Mouse (Mus musculus): Measurements from ENCODE around the gene Cgref1. TPM values are rescaled to one million over a fixed set of nuclear protein-coding genes. Genes with fewer than 3 reads are reported as not detected.

Cgref1 gene
- polyA plus RNA-seq, 1 experiment from 2014 or later = 67.0 TPM

DNA sequence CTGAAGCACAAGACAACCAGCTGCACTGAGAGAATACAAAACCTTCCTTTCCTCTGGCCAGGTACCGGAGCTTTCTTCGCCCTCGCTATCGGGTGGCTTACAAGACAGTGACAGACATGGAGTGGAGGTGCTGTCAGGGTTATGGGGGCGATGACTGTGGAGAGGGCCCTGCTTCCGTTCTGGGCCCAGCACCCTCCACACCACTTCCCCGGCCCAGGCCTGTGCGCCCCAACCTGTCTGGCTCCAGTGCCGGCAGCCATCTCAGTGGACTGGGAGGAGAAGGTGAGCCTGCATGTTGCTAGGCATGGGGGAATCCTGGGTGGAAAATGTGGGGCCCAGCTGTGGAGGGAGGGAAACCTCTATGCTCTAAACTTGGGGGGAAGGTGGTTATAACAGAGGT is 29.9 kb downstream of the Cgref1 start:
- H3K9ac ChIP-seq (ENCODE audit: low read depth, low read length) = peak overlapping the region; percentile 81
- H3K36me3 ChIP-seq (ENCODE audit: control insufficient read depth, insufficient read depth, low read length) = no peaks in the 10 kb centered on the region; the same call in 1 of the 2 replicates
- H3K4me3 ChIP-seq (ENCODE audit: low read length) = peak overlapping the region; percentile 62
- peak; percentile 4 for ATAC-seq
- H3K4me2 ChIP-seq (ENCODE audit: low read depth, low read length) = peak overlapping the region; percentile 77
- H3K27ac ChIP-seq (ENCODE audit: low read length) = peak overlapping the region; percentile 93
- H3K9me3 ChIP-seq (ENCODE audit: control insufficient read depth, low read length) = no peaks in the 10 kb centered on the region
- no peaks in the 10 kb centered on the region for H3K27me3 ChIP-seq (replicated peaks; ENCODE audit: control insufficient read depth, insufficient read depth, low read length)
- H3K4me1 ChIP-seq (ENCODE audit: control insufficient read depth, insufficient read depth, low read length) = peaks cover 46% of the 10 kb centered on the region
- WGBS = 50% methylated on average over 9 of the region's 9 CpGs

DNA sequence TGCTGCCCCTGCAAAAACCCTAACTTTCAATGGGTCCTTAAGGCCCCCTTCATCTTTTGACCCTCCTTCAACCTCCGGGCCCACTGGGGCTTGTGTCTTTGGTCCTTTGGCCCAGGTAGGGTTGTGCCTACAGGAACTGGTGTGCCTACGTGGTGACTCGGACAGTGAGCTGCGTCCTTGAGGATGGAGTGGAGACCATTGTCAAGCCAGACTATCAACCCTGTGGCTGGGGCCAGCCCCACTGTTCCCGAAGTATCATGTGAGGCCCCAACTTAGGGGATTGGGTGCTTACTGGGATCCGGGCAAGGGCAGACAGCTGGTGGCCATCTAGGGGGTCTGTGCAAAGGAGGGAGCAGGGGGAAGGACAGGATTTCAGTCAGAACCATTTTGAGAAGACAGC is 30.5 kb downstream of the Cgref1 start:
- no peak for ATAC-seq
- Histone ChIP-seq H3K27ac (ENCODE audit: low read length) (peak overlapping the region; percentile 93), H3K9ac (ENCODE audit: low read depth, low read length) (peak overlapping the region; percentile 81), H3K4me2 (ENCODE audit: low read depth, low read length) (peak overlapping the region; percentile 77), H3K4me1 (ENCODE audit: control insufficient read depth, insufficient read depth, low read length) (peaks cover 45% of the 10 kb centered on the region), H3K4me3 (ENCODE audit: low read length) (peak overlapping the region; percentile 62), H3K27me3 (replicated peaks; ENCODE audit: control insufficient read depth, insufficient read depth, low read length) (no peaks in the 10 kb centered on the region), H3K9me3 (ENCODE audit: control insufficient read depth, low read length) (no peaks in the 10 kb centered on the region), H3K36me3 (ENCODE audit: control insufficient read depth, insufficient read depth, low read length) (no peaks in the 10 kb centered on the region; the same call in 1 of the 2 replicates)
- 49% methylated on average over 6 of the region's 6 CpGs for WGBS

DNA sequence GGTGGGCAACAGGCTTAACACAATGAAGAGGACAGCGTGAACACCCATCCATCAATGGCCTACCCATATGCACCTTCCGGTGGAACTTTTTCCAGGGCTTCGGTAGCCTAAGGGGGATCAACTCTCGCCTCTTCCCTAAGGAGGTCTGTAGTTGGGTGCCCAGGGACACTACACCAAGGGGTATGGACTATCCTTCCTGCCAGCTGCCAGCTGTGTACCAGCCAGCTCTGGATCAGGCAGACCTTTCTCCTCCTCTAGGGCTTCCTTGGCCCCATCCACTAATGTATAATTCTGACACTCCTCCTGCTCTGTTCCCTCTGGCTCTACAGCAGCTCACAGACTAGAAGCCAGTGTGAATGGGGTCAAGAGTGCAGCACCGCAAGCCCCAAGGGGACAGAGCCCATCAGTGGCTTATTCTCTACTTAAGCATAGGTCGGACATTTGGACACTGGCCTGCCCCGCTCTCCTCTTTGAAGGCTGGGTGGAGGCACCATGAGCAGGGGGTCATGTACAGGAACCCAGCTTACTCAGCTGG is 31.2 kb downstream of the Cgref1 start:
- ATAC-seq = no peak
- Histone ChIP-seq H3K27me3 (replicated peaks; ENCODE audit: control insufficient read depth, insufficient read depth, low read length) (no peaks in the 10 kb centered on the region), H3K9ac (ENCODE audit: low read depth, low read length) (peak overlapping the region; percentile 81), H3K27ac (ENCODE audit: low read length) (peak overlapping the region; percentile 93), H3K9me3 (ENCODE audit: control insufficient read depth, low read length) (no peaks in the 10 kb centered on the region), H3K36me3 (ENCODE audit: control insufficient read depth, insufficient read depth, low read length) (no peaks in the 10 kb centered on the region), H3K4me3 (ENCODE audit: low read length) (peak overlapping the region; percentile 62), H3K4me2 (ENCODE audit: low read depth, low read length) (peak overlapping the region; percentile 77), H3K4me1 (ENCODE audit: control insufficient read depth, insufficient read depth, low read length) (peaks cover 50% of the 10 kb centered on the region)
- 39% methylated on average over 7 of the region's 7 CpGs for WGBS

DNA sequence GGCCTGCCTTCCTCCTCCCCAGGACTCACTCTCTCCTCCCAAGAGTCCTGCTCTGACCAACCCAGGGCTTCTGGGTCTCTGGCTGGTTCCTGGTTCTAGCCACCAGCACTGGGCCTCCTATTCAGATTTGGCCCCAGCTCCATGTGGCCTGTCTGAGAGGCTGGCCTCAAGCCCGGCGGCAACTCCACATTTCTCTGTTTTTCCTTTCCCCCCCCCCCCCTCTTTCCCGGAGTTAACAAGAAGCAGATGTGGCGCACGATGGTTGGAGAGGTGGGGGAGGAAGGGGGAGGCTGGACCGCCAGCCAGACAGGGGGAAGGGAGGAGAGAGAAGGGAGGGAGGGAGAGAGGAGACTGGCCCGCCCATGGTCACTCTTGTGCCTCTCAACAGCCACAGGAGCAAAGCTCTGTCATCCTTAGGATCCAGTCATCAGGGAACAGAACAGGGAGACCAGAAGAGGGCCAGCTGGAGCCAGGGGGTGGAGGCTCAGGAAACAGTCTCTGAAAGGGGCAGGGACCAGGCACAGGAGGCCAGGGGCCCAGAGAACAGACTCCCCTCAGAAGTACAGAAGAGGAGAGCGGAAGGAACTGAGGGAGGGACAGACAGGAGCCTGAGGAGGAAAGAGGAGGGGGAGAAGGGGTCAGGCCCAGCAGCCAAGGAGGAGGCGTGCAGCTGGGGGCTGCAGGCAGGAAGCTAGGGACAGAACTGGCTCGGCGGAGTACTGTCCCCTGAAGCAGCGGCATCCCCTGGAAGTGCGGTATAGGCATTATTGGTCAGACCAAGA is 32.1 kb downstream of the Cgref1 start, which contains the start of gene Emilin1:
TSS of gene Emilin1 (plus strand) at position 343 of the 782 bp plus-strand sequence.
- 27% methylated on average over 13 of the region's 13 CpGs for WGBS

DNA sequence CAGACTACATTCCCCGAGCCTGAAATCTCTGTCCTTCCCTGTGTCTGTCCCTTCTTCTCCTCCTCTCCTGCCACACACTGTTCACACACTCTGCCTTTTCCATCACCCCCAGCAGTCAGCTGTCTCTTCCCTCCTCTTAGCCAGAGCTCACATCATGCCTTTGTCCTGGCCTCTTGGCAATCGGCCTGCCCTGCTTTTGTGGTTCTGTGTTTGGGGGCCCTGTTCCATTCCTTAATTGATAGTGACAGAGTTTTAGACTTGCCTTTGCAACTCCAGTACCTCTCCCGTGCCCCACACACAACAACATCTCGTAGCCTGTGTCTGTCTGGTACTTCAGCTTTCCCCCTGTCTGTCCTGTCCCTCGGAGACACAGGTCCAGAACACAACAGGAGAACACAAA is 33.2 kb downstream of the Cgref1 start:
- WGBS = 45% methylated on average over 5 of the region's 5 CpGs
- H3K4me2 ChIP-seq (ENCODE audit: low read depth, low read length) = no peak overlapping the region

More for the DNA sequence above, 32.1 kb downstream of the Cgref1 start, which contains the start of gene Emilin1:
- Histone ChIP-seq H3K36me3 (ENCODE audit: control insufficient read depth, insufficient read depth, low read length) (no peaks in the 10 kb centered on the region), H3K9ac (ENCODE audit: low read depth, low read length) (peak within 1 kb of the TSS; percentile 81), H3K4me1 (ENCODE audit: control insufficient read depth, insufficient read depth, low read length) (peaks cover 60% of the 10 kb centered on the region), H3K4me3 (ENCODE audit: low read length) (peak within 1 kb of the TSS; percentile 62), H3K9me3 (ENCODE audit: control insufficient read depth, low read length) (no peaks in the 10 kb centered on the region), H3K4me2 (ENCODE audit: low read depth, low read length) (peak within 1 kb of the TSS; percentile 77), H3K27ac (ENCODE audit: low read length) (peak within 1 kb of the TSS; percentile 93), H3K27me3 (replicated peaks; ENCODE audit: control insufficient read depth, insufficient read depth, low read length) (no peaks in the 10 kb centered on the region)
- peak; percentile 66 for ATAC-seq

DNA sequence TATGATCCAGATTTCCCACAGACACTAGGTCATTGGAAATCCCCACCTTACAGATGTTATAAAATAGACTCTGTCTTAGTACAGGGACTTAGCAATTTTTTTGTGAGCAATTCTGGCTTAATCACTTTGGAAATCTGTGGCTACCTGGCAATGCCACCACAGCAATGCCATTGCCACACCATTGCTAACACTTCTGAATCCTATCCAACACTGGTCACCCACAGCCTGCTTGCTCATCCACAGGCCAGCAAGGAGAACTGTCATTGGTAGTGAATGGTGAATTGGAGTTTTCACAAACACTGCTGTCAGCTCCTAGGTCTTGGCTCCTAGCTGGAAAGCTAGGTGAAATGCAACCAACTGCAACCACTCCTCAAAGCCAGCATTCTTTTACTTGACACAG is 34.9 kb downstream of the Cgref1 start:
- Histone ChIP-seq H3K36me3 (ENCODE audit: control insufficient read depth, insufficient read depth, low read length) (no peaks in the 10 kb centered on the region), H3K4me1 (ENCODE audit: control insufficient read depth, insufficient read depth, low read length) (peaks cover 64% of the 10 kb centered on the region), H3K9ac (ENCODE audit: low read depth, low read length) (peak overlapping the region; percentile 32; the same call in 1 of the 2 replicates), H3K27ac (ENCODE audit: low read length) (peak overlapping the region; percentile 93), H3K27me3 (replicated peaks; ENCODE audit: control insufficient read depth, insufficient read depth, low read length) (no peaks in the 10 kb centered on the region), H3K9me3 (ENCODE audit: control insufficient read depth, low read length) (no peaks in the 10 kb centered on the region), H3K4me2 (ENCODE audit: low read depth, low read length) (no peak overlapping the region), H3K4me3 (ENCODE audit: low read length) (no peak overlapping the region)
- ATAC-seq = no peak

More for the DNA sequence above, 33.2 kb downstream of the Cgref1 start:
- no peak for ATAC-seq
- H3K4me1 ChIP-seq (ENCODE audit: control insufficient read depth, insufficient read depth, low read length) = peaks cover 63% of the 10 kb centered on the region
- H3K27ac ChIP-seq (ENCODE audit: low read length) = peak overlapping the region; percentile 93
- peak overlapping the region; percentile 34; the same call in 1 of the 2 replicates for H3K9ac ChIP-seq (ENCODE audit: low read depth, low read length)
- no peak overlapping the region for H3K4me3 ChIP-seq (ENCODE audit: low read length)
- H3K36me3 ChIP-seq (ENCODE audit: control insufficient read depth, insufficient read depth, low read length) = no peaks in the 10 kb centered on the region
- H3K27me3 ChIP-seq (replicated peaks; ENCODE audit: control insufficient read depth, insufficient read depth, low read length) = no peaks in the 10 kb centered on the region
- H3K9me3 ChIP-seq (ENCODE audit: control insufficient read depth, low read length) = no peaks in the 10 kb centered on the region

DNA sequence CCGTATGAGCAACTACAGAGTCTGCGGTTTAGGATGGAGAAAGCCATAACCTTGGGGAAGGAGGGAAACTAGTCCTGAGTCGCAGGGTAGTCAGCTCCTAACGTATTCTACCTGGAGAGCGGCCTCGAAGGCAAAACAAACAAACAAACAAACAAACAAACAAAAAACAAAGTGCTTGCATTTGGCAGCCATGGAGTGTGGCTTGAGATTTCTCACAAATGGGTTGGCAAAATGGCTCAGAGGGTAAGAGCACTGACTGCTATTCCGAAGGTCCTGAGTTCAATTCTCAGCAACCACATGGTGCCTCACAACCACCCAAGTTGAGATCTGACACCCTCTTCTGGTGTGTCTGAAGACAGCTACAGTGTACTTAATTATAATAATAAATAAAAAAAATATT is 35.5 kb downstream of the Cgref1 start:
- Histone ChIP-seq H3K27me3 (replicated peaks; ENCODE audit: control insufficient read depth, insufficient read depth, low read length) (no peaks in the 10 kb centered on the region), H3K4me1 (ENCODE audit: control insufficient read depth, insufficient read depth, low read length) (peaks cover 64% of the 10 kb centered on the region), H3K9me3 (ENCODE audit: control insufficient read depth, low read length) (no peaks in the 10 kb centered on the region), H3K4me3 (ENCODE audit: low read length) (no peak overlapping the region), H3K9ac (ENCODE audit: low read depth, low read length) (no peak overlapping the region), H3K27ac (ENCODE audit: low read length) (peak overlapping the region; percentile 96), H3K4me2 (ENCODE audit: low read depth, low read length) (no peak overlapping the region), H3K36me3 (ENCODE audit: control insufficient read depth, insufficient read depth, low read length) (peaks cover 5% of the 10 kb centered on the region; the same call in 1 of the 2 replicates)
- no peak for ATAC-seq
- WGBS = 77% methylated on average over 7 of the region's 7 CpGs

DNA sequence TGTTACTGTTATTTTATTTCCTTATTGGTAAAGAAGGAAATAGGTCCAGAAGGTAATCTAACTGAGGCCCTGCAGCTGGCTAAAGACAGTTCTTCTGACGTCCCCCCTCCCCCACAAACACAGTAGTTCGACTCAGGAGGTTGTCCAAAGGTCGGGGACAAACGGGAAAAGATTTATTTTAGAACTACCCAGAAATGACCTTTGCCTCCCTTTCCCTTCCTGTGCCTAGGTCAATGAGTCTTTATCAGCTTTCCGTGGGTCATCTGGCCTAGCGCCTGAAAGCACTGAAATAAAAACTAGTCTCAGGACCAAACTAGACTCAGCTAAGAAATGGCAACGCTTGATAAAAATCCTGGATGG is 36.1 kb downstream of the Cgref1 start:
- no peaks in the 10 kb centered on the region for H3K9me3 ChIP-seq (ENCODE audit: control insufficient read depth, low read length)
- 0 out of 2 replicates have a peak, but pooled peaks have one; percentile 1 for ATAC-seq
- peak overlapping the region; percentile 71 for H3K9ac ChIP-seq (ENCODE audit: low read depth, low read length)
- H3K4me3 ChIP-seq (ENCODE audit: low read length) = no peak overlapping the region
- WGBS = 16% methylated on average over 7 of the region's 7 CpGs
- peak overlapping the region; percentile 96 for H3K27ac ChIP-seq (ENCODE audit: low read length)
- peaks cover 8% of the 10 kb centered on the region; the same call in 1 of the 2 replicates for H3K36me3 ChIP-seq (ENCODE audit: control insufficient read depth, insufficient read depth, low read length)
- peaks cover 63% of the 10 kb centered on the region for H3K4me1 ChIP-seq (ENCODE audit: control insufficient read depth, insufficient read depth, low read length)
- no peaks in the 10 kb centered on the region for H3K27me3 ChIP-seq (replicated peaks; ENCODE audit: control insufficient read depth, insufficient read depth, low read length)
- peak overlapping the region; percentile 81; the same call in 1 of the 2 replicates for H3K4me2 ChIP-seq (ENCODE audit: low read depth, low read length)

DNA sequence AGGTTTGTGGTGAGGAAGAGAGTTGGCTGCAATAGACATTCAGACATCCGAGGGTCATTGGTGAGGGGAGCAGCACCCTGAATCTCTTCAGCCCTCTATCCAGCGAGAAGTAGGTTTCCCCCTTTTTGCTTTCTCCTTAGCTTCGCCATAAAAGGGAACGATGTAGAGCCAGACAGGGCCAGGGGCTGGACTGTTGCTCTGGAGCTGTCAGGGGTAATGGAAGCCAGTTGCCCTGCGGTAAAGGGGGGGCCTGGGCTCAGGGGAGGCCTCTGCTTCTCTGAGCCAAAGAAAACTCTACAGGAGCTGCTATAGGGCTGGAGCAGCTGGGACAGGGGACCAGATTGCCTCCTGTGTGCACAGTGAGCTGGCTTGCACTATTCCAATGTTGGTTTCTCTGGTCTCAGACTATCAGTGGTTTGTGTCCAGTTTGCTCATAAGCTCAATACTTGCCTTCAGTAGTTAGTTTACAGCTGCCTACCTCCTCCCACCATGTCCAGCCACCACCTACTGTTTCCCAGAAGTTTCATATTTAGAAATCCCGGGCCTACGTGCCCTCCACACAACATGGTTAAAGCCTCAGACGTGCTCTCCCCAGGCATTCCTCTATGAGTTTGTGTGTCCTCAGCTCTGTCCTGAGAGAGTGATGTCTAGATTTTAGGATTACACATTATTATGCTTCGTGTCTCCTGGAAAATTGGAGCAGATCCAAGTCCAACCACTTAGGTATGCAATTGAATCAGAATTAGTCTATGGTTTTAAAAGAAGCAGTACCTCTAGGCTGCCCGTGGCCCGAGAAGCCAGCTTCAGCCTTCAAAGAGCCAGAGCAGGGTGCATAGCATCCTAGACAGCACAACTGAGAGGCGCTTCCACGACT is 36.7 kb downstream of the Cgref1 start:
- peak overlapping the region; percentile 68 for H3K4me3 ChIP-seq (ENCODE audit: low read length)
- H3K9ac ChIP-seq (ENCODE audit: low read depth, low read length) = peak overlapping the region; percentile 71
- H3K4me2 ChIP-seq (ENCODE audit: low read depth, low read length) = peak overlapping the region; percentile 81
- peak overlapping the region; percentile 96 for H3K27ac ChIP-seq (ENCODE audit: low read length)
- no peaks in the 10 kb centered on the region for H3K9me3 ChIP-seq (ENCODE audit: control insufficient read depth, low read length)
- peak; percentile 49 for ATAC-seq
- peaks cover 8% of the 10 kb centered on the region; the same call in 1 of the 2 replicates for H3K36me3 ChIP-seq (ENCODE audit: control insufficient read depth, insufficient read depth, low read length)
- peaks cover 63% of the 10 kb centered on the region for H3K4me1 ChIP-seq (ENCODE audit: control insufficient read depth, insufficient read depth, low read length)
- H3K27me3 ChIP-seq (replicated peaks; ENCODE audit: control insufficient read depth, insufficient read depth, low read length) = no peaks in the 10 kb centered on the region
- 28% methylated on average over 13 of the region's 13 CpGs for WGBS

Data from intestine, embryonic 16.5 days (tissue).